Mouse (Mus musculus) B cell, adult 2 months (primary cell): ENCODE measurements at regions not wholly inside any gene's neighbourhood (a gene's known extent, or its start where the extent isn't known, plus 50 kb on each side); places are given as distances from the start of the nearest gene placed in this dataset.

Experiments used
- DNase-seq, 2 experiments: peaks; one replicate each; pipeline ENCODE4 v3.0.0; 2022

DNA sequence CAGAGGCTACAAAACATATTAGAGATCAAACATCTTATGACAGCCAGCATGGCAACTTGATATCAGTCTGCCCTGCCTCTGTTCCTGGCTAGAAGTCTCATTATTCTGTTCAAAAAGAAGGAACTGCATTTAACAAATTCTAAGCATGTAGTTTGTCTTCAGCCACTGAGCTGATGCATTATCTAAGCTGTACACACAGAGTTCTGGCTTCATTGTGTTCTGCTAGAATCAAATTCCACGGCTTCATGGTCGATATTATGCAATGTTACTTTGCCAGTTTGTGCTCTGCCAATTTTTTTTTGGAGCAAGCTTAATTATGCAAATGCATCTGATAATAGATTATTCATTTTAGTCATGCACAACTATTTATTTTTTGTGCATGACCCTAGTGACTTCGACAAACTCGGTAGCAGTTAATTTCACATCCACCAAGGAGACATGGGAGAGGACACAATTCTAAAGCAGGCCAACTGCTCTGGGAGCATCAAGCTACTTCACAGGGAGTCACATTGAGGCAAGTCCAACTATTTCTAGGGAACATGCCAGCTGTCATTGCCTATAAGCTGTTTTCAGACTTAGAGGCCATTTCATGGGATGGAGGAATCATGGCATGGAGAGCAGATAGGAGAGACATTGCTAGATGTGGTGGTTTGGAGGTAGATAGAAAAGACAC is 360.8 kb downstream of the Kif20b start:
- no peak for DNase-seq

GRCm38 (mm10) chr19:35298846-35299245 is 376.7 kb downstream of the Kif20b start:
- no peak for DNase-seq

DNA sequence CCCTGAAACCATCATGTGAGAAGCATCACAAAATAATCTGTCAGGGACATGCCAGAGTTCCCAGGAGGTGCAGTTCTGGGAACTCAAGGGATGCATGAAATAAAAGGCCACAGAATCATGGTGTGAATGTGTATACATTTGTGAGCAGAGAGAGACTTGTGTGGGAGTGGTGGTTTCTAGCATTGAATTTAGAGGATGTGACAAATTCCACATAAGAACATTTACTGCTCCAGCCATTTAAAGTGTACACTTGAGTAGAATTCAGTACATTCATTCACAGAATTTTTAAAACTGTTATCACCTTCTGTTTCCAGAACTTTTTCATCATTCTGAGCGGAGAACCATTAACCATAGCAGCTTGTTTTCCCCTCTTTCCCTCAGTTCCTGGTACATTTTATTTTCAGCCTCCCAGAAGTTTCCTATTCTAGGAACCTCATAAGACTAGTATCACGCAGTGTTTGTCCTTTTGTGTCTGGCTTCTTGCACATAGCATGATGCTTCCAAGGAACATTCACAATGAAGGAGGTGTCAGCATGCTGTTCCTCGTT is 380.6 kb downstream of the Kif20b start:
- no peak for DNase-seq
